Mouse (Mus musculus): ENCODE data around the gene Msi2. TPM values are rescaled to one million over a fixed set of nuclear protein-coding genes. Genes with fewer than 3 reads are reported as not detected.

Gene Msi2
- polyA plus RNA-seq, 1 experiment from 2014 or later: 21.3 TPM

- H3K36me3 ChIP-seq: peaks cover 76% of the 10 kb centered on the region
- H3K27ac ChIP-seq: 0 out of 2 replicates have a peak overlapping the region, but pooled peaks have one; percentile 33
- WGBS: 47% methylated on average over 11 of the region's 11 CpGs
- peaks cover 52% of the 10 kb centered on the region for H3K4me1 ChIP-seq
- no peaks in the 10 kb centered on the region for H3K9me3 ChIP-seq
- H3K4me3 ChIP-seq: no peak overlapping the region
- H3K4me2 ChIP-seq (replicated peaks): no peak overlapping the region
- no peak overlapping the region for H3K9ac ChIP-seq
- no peak for ATAC-seq (ENCODE audit: low FRiP score, low read depth)
- H3K27me3 ChIP-seq: no peaks in the 10 kb centered on the region
These were observed 11.0 kb downstream of the Msi2 start for GRCm38 (mm10) chr11:88707228-88707775.

- Histone ChIP-seq H3K9ac (no peak overlapping the region), H3K4me2 (replicated peaks) (no peak overlapping the region), H3K36me3 (peaks cover 74% of the 10 kb centered on the region), H3K27ac (no peak overlapping the region), H3K4me3 (no peak overlapping the region), H3K27me3 (no peaks in the 10 kb centered on the region), H3K9me3 (no peaks in the 10 kb centered on the region), H3K4me1 (peaks cover 56% of the 10 kb centered on the region)
- 62% methylated on average over 9 of the region's 10 CpGs for WGBS
- ATAC-seq (ENCODE audit: low FRiP score, low read depth): no peak
These were observed 13.6 kb downstream of the Msi2 start for GRCm38 (mm10) chr11:88704688-88705087.

- H3K9ac ChIP-seq: no peak overlapping the region
- H3K36me3 ChIP-seq: peaks cover 68% of the 10 kb centered on the region
- H3K4me1 ChIP-seq: peaks cover 50% of the 10 kb centered on the region
- WGBS: 46% methylated on average over 4 of the region's 4 CpGs
- no peak overlapping the region for H3K4me2 ChIP-seq (replicated peaks)
- no peak overlapping the region for H3K4me3 ChIP-seq
- no peak overlapping the region for H3K27ac ChIP-seq
- no peaks in the 10 kb centered on the region for H3K27me3 ChIP-seq
- ATAC-seq (ENCODE audit: low FRiP score, low read depth): no peak
- no peaks in the 10 kb centered on the region for H3K9me3 ChIP-seq
These were observed 15.1 kb downstream of the Msi2 start for GRCm38 (mm10) chr11:88703220-88703619.

DNA sequence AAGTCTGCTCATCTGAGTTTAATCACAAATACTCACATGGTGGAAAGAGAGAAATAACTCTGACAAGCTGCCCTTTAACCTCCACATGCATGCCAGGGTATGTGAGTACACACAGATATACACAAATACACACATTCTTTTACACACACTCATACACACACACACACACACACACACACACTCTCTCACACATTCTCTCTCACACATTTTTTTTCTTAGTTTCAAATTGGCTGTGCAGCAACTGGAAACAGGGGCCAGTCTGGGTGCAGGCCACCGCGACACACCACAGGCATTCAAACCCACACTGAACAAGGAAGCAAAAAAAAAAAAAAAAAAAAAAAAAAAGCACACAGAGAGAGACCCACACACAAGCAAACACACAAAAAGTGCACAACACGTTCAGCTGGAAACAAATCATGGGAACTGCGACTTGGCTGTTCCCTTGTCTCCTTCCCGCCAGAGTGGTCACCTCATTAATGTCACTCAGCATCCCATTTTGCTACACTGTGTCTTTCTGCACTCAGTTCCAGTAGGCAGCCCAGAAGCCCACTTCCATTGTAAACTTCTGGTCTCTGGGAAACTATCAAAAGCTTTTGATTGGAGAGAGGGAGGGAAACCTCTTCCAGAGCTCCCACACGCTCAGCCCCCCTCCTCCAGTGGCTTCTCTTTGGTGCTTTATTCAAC is 16.2 kb downstream of the Msi2 start:
- Histone ChIP-seq H3K4me2 (replicated peaks) (no peak overlapping the region), H3K27me3 (no peaks in the 10 kb centered on the region), H3K27ac (no peak overlapping the region), H3K36me3 (peaks cover 67% of the 10 kb centered on the region), H3K9ac (no peak overlapping the region), H3K4me3 (no peak overlapping the region), H3K9me3 (no peaks in the 10 kb centered on the region), H3K4me1 (peaks cover 51% of the 10 kb centered on the region)
- no peak for ATAC-seq (ENCODE audit: low FRiP score, low read depth)
- WGBS: 44% methylated on average over 6 of the region's 6 CpGs

- Histone ChIP-seq H3K9me3 (no peaks in the 10 kb centered on the region), H3K36me3 (peaks cover 59% of the 10 kb centered on the region), H3K4me3 (no peak overlapping the region), H3K27me3 (no peaks in the 10 kb centered on the region), H3K27ac (no peak overlapping the region), H3K4me2 (replicated peaks) (no peak overlapping the region), H3K4me1 (peaks cover 58% of the 10 kb centered on the region), H3K9ac (no peak overlapping the region)
- WGBS: 88% methylated on average over 6 of the region's 6 CpGs
- ATAC-seq (ENCODE audit: low FRiP score, low read depth): no peak
These were observed 17.3 kb downstream of the Msi2 start for GRCm38 (mm10) chr11:88701020-88701419.

GRCm38 (mm10) chr11:88700202-88700711 is 18.1 kb downstream of the Msi2 start:
- Histone ChIP-seq H3K9me3 (no peaks in the 10 kb centered on the region), H3K9ac (no peak overlapping the region), H3K27ac (no peak overlapping the region), H3K4me3 (no peak overlapping the region), H3K27me3 (0 out of 2 replicates have a peak, but pooled peaks cover 3% of the 10 kb centered on the region), H3K4me2 (replicated peaks) (no peak overlapping the region), H3K36me3 (peaks cover 53% of the 10 kb centered on the region), H3K4me1 (peaks cover 61% of the 10 kb centered on the region)
- WGBS: 88% methylated on average over 15 of the region's 15 CpGs
- no peak for ATAC-seq (ENCODE audit: low FRiP score, low read depth)

DNA sequence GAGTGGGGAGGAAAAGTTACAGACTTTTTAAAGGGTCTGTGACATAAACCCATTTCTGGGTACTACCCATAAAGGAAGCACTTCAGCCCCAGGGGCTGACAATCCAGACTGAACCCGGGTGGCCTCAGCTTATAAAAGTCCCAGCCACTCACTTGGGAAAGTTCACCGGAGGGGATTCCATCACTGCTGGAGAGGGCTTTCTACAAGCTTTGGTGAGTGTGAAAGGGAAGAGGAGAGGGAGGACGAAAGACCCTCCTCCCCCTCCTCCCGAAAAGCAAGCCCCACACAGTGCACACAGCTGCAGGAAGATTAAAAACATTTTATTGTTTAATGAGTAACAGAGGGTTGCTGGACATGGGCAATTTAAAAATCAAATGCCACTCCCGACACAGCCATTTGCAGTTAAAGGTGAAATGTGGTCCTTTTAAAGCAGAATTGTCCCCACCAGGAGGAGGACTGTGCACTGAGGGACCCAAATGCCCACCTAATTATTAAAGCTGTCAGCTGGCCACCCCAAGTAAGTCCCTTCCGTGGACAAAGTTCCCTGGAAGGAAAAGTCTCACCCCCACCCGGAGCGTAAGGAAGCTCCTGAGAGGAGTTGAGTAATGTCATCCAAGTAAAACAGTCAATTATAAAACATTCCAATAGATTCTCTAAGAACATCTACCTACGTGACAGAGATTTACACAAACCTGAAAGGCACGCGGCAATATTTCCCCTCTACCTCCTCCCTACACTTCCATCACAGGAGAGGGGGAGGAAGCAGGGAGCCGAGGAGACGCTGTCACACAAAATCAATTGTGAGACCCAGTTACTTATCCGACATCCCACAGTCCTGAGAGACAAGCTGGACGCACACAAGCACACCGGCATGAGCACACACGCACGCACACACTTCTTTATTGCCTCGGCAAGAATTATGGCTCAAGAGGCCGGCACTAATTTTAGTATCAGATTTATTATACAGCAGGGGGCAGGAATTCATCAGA is 24.1 kb downstream of the Msi2 start:
- no peak overlapping the region for H3K9ac ChIP-seq
- H3K9me3 ChIP-seq: no peaks in the 10 kb centered on the region
- H3K27ac ChIP-seq: no peak overlapping the region
- peaks cover 3% of the 10 kb centered on the region; the same call in 1 of the 2 replicates for H3K27me3 ChIP-seq
- WGBS: 15% methylated on average over 20 of the region's 20 CpGs
- no peak overlapping the region for H3K4me3 ChIP-seq
- H3K4me1 ChIP-seq: peaks cover 84% of the 10 kb centered on the region
- 0 out of 2 replicates have a peak, but pooled peaks have one; percentile 17 for ATAC-seq (ENCODE audit: low FRiP score, low read depth)
- peaks cover 11% of the 10 kb centered on the region for H3K36me3 ChIP-seq
- peak overlapping the region; percentile 15 for H3K4me2 ChIP-seq (replicated peaks)

- Histone ChIP-seq H3K4me2 (replicated peaks) (peak overlapping the region; percentile 42), H3K4me3 (no peak overlapping the region), H3K9ac (no peak overlapping the region), H3K27me3 (peaks cover 7% of the 10 kb centered on the region; the same call in 1 of the 2 replicates), H3K36me3 (peaks cover 18% of the 10 kb centered on the region), H3K4me1 (peaks cover 91% of the 10 kb centered on the region), H3K9me3 (no peaks in the 10 kb centered on the region), H3K27ac (0 out of 2 replicates have a peak overlapping the region, but pooled peaks have one; percentile 58)
- ATAC-seq (ENCODE audit: low FRiP score, low read depth): no peak
- WGBS: 25% methylated on average over 13 of the region's 13 CpGs
These were observed 25.1 kb downstream of the Msi2 start for GRCm38 (mm10) chr11:88693002-88693769.

DNA sequence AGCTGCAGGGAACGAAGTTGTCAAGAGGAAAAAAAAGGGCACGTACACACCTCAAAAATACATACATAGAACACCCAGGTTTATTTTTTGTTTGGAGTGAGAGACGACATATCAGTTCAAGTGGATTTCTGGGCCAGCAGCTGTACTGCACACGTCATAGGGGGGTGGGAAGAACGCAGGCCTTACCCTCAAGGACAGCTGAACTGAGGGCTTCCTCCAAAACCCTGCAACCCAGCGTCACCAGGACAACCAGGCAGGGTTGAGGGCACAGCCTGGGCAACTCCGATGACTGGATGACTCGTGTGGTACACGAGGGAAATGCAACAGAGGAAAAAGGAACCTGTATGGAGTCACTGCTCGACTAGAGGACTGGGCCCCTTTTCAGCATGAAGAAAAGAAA is 25.9 kb downstream of the Msi2 start:
- Histone ChIP-seq H3K27ac (0 out of 2 replicates have a peak overlapping the region, but pooled peaks have one; percentile 6), H3K4me3 (no peak overlapping the region), H3K36me3 (peaks cover 17% of the 10 kb centered on the region), H3K4me2 (replicated peaks) (no peak overlapping the region), H3K4me1 (peaks cover 91% of the 10 kb centered on the region), H3K27me3 (peaks cover 7% of the 10 kb centered on the region; the same call in 1 of the 2 replicates), H3K9me3 (no peaks in the 10 kb centered on the region), H3K9ac (no peak overlapping the region)
- ATAC-seq (ENCODE audit: low FRiP score, low read depth): no peak
- 40% methylated on average over 9 of the region's 10 CpGs for WGBS

DNA sequence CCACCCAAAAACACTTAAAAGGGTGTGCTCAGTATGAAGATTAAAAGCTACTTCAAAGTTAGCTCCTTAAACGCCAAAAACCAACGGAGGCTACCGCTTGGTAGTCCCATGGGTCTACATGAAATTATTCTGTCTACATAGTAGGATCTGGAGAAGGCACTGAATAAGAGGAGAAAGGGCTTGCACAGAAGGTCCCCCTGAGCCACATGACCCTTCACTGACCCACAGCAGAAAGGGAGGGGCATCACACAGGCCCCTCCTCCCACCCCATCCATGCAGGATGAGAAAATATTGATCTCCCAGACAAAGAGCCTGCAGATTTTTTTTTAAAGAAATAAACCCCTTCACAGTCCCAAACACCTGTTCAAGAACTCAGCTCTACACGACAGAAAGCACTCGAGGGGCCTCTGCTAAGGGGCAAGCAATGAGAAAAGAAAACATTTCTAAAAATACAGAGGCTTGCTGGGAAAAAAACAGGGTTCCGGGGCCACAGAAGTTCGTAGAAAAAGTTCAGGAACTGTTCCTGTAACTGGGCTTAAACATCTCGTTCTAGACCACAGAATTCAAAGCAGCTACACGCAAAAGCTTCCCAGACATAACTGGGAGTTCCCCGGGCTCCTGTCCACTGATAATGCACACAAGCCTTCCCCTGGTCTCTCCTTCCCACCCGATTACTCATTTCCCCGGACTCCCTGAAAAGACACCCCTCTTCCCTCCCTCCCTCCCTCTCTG is 27.6 kb downstream of the Msi2 start:
- peaks cover 25% of the 10 kb centered on the region; the same call in 1 of the 2 replicates for H3K36me3 ChIP-seq
- H3K9ac ChIP-seq: no peak overlapping the region
- WGBS: 11% methylated on average over 12 of the region's 12 CpGs
- H3K4me3 ChIP-seq: no peak overlapping the region
- H3K27ac ChIP-seq: 0 out of 2 replicates have a peak overlapping the region, but pooled peaks have one; percentile 28
- H3K4me1 ChIP-seq: peaks cover 90% of the 10 kb centered on the region
- no peak for ATAC-seq (ENCODE audit: low FRiP score, low read depth)
- H3K4me2 ChIP-seq (replicated peaks): peak overlapping the region; percentile 42
- peaks cover 4% of the 10 kb centered on the region; the same call in 1 of the 2 replicates for H3K27me3 ChIP-seq
- no peaks in the 10 kb centered on the region for H3K9me3 ChIP-seq
